Mouse (Mus musculus) hindbrain, embryonic 15.5 days (tissue): Measurements from ENCODE around the gene Spen. TPM values are rescaled to one million over a fixed set of nuclear protein-coding genes. Genes with fewer than 3 reads are reported as not detected.
A peak's percentile ranks its signal among the peaks of the same experiment; 100 is the strongest.
"Not testable (repeated sequence)": the region's sequence is repeated elsewhere in the genome, so short reads cannot be mapped to it uniquely, and the experiment has no call there.

Experiments used
- ATAC-seq: fragments of 200-750 bp; cut with Nextera tagmentation; 2 replicates; pipeline ENCODE4 v1.8.0; 2017; ENCODE audit warnings: low read depth, moderate number of reproducible peaks, moderate TSS enrichment; ENCODE audit not compliant: low FRiP score
- H3K27ac ChIP-seq: fragments of 300-500 bp; sonication (generic); replicated peaks from 2 replicates; pipeline ENCODE4 v1.5.1; 2015; ENCODE audit warnings: mild to moderate bottlenecking, inconsistent platforms
- H3K27me3 ChIP-seq: fragments of 300-500 bp; sonication (generic); 2 replicates; pipeline ENCODE4 v1.6.1; 2015; ENCODE audit warnings: control low read depth, inconsistent platforms
- H3K36me3 ChIP-seq: fragments of 300-500 bp; sonication (generic); 2 replicates; pipeline ENCODE4 v1.6.1; 2015; ENCODE audit warnings: control low read depth, inconsistent platforms
- H3K4me1 ChIP-seq: fragments of 300-500 bp; sonication (generic); replicated peaks from 2 replicates; pipeline ENCODE4 v1.6.1; 2015; ENCODE audit warnings: control low read depth, inconsistent platforms
- H3K4me2 ChIP-seq: fragments of 300-500 bp; sonication (generic); 2 replicates; pipeline ENCODE4 v1.6.1; 2015; ENCODE audit warnings: moderate library complexity, mild to moderate bottlenecking, inconsistent platforms
- H3K4me3 ChIP-seq: fragments of 300-500 bp; sonication (generic); 2 replicates; pipeline ENCODE4 v1.5.1; 2015; ENCODE audit warnings: mild to moderate bottlenecking, inconsistent platforms
- H3K9ac ChIP-seq: fragments of 300-500 bp; sonication (generic); 2 replicates; pipeline ENCODE4 v1.6.1; 2015; ENCODE audit warnings: inconsistent platforms
- H3K9me3 ChIP-seq: fragments of 300-500 bp; sonication (generic); 2 replicates; pipeline ENCODE4 v1.6.1; 2016; ENCODE audit warnings: control low read depth, inconsistent platforms
- WGBS: fragments of 180-500 bp; shearing (Covaris S2); methylation state at CpG from one replicate; pipeline ENCODE4 v1.1.7; 2015; 5-methylcytosine and 5-hydroxymethylcytosine counted together
- polyA plus RNA-seq: library from polyadenylated mRNA; unstranded; fragments of >200 nt; fragmentation: Nextera tagmentation; extraction: Ambion mirVana; gene quantifications from 2 replicates; pipeline ENCODE4 v1.2.1, GENCODE M21; 2015

The Spen gene
- polyA plus RNA-seq, 1 experiment from 2014 or later: 17.1 TPM

DNA sequence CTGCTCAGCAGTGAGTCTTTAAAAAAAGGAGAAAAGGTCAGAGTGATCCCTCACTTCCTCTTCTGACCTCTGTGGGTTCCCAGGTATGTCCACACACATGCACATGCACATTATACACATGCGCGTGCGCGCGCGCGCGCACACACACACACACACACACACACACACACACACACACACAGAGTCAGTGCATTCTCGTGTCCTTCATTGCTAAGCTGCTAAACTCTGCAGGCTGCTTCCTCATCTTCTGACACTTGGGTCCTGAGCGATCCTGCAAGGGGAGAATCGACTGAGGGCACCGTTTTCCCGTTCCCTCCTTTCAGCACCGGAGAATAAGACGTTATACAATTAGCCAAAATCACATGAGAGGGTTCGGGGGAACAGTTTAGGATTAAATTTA lies 20.3 kb upstream of the Spen start:
- no peaks in the 10 kb centered on the region for H3K27me3 ChIP-seq

DNA sequence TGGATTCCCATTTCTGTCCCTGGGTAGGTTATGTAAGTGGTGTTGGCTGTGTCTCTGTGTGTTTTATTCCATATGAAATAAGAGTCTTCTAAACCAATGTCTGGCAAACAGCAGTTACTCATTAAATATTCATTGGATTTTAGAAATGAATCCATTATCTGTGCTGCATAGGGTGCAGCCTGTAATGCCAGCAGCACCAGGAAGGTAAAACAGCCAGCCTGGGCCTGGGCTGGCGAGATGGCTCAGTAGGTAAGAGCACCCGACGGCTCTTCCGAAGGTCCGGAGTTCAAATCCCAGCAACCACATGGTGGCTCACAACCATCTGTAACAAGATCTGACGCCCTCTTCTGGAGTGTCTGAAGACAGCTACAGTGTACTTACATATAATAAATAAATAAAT lies 17.8 kb upstream of the Spen start:
- 61% methylated on average over 6 of the region's 6 CpGs for WGBS
- H3K4me2 ChIP-seq, H3K9me3 ChIP-seq, H3K27ac ChIP-seq, H3K27me3 ChIP-seq, H3K4me3 ChIP-seq, ATAC-seq, H3K36me3 ChIP-seq, H3K9ac ChIP-seq: not testable (repeated sequence)
- peaks cover 23% of the 10 kb centered on the region for H3K4me1 ChIP-seq

More for the DNA sequence above, 20.3 kb upstream of the Spen start:
- no peaks in the 10 kb centered on the region for H3K36me3 ChIP-seq
- H3K9ac ChIP-seq: peak overlapping the region; percentile 14
- H3K4me1 ChIP-seq: peaks cover 23% of the 10 kb centered on the region
- WGBS: 22% methylated on average over 16 of the region's 16 CpGs
- H3K9me3 ChIP-seq: no peaks in the 10 kb centered on the region
- peak overlapping the region; percentile 79 for H3K4me2 ChIP-seq
- peak; percentile 10; the same call in 1 of the 2 replicates for ATAC-seq
- H3K4me3 ChIP-seq: peak overlapping the region; percentile 36
- H3K27ac ChIP-seq: peak overlapping the region; percentile 90

- not testable (repeated sequence) for H3K27ac ChIP-seq, ATAC-seq, H3K9ac ChIP-seq, H3K9me3 ChIP-seq, H3K27me3 ChIP-seq, H3K4me2 ChIP-seq, H3K4me3 ChIP-seq, H3K36me3 ChIP-seq
- WGBS: 93% methylated on average over 8 of the region's 9 CpGs
- peaks cover 15% of the 10 kb centered on the region for H3K4me1 ChIP-seq
Measured at GRCm38 (mm10) chr4:141554255-141554865, 16.0 kb upstream of the Spen start.

GRCm38 (mm10) chr4:141552484-141552883 lies 14.1 kb upstream of the Spen start:
- no peak; the same call in 1 of the 2 replicates for ATAC-seq
- WGBS: 56% methylated on average over 2 of the region's 2 CpGs
- Histone ChIP-seq H3K4me2 (no peak overlapping the region), H3K27me3 (no peaks in the 10 kb centered on the region), H3K9me3 (no peaks in the 10 kb centered on the region), H3K4me3 (no peak overlapping the region), H3K9ac (no peak overlapping the region), H3K4me1 (peaks cover 18% of the 10 kb centered on the region), H3K27ac (no peak overlapping the region), H3K36me3 (no peaks in the 10 kb centered on the region)

GRCm38 (mm10) chr4:141547299-141547698 lies 8.9 kb upstream of the Spen start:
- ATAC-seq: no peak
- Histone ChIP-seq H3K36me3 (no peaks in the 10 kb centered on the region), H3K4me3 (peak overlapping the region; percentile 60), H3K27ac (peak overlapping the region; percentile 100), H3K4me1 (peaks cover 29% of the 10 kb centered on the region), H3K27me3 (no peaks in the 10 kb centered on the region), H3K9me3 (no peaks in the 10 kb centered on the region), H3K9ac (peak overlapping the region; percentile 93), H3K4me2 (peak overlapping the region; percentile 98)
- WGBS: 14% methylated on average over 9 of the region's 9 CpGs

GRCm38 (mm10) chr4:141546334-141547200 lies 8.2 kb upstream of the Spen start:
- peak; percentile 83 for ATAC-seq
- H3K4me1 ChIP-seq: peaks cover 36% of the 10 kb centered on the region
- H3K4me3 ChIP-seq: peak overlapping the region; percentile 60
- H3K36me3 ChIP-seq: no peaks in the 10 kb centered on the region
- peak overlapping the region; percentile 98 for H3K4me2 ChIP-seq
- no peaks in the 10 kb centered on the region for H3K27me3 ChIP-seq
- WGBS: under 1% methylated on average over 88 of the region's 98 CpGs
- H3K27ac ChIP-seq: peak overlapping the region; percentile 100
- no peaks in the 10 kb centered on the region for H3K9me3 ChIP-seq
- H3K9ac ChIP-seq: peak overlapping the region; percentile 93

GRCm38 (mm10) chr4:141545743-141546333 lies 7.4 kb upstream of the Spen start:
- H3K27me3 ChIP-seq: no peaks in the 10 kb centered on the region
- ATAC-seq: peak; percentile 86
- peak overlapping the region; percentile 60 for H3K4me3 ChIP-seq
- peaks cover 39% of the 10 kb centered on the region for H3K4me1 ChIP-seq
- peak overlapping the region; percentile 93 for H3K9ac ChIP-seq
- under 1% methylated on average over 46 of the region's 56 CpGs for whole genome bisulfite sequencing
- H3K36me3 ChIP-seq: no peaks in the 10 kb centered on the region
- H3K27ac ChIP-seq: peak overlapping the region; percentile 100
- no peaks in the 10 kb centered on the region for H3K9me3 ChIP-seq
- peak overlapping the region; percentile 98 for H3K4me2 ChIP-seq

DNA sequence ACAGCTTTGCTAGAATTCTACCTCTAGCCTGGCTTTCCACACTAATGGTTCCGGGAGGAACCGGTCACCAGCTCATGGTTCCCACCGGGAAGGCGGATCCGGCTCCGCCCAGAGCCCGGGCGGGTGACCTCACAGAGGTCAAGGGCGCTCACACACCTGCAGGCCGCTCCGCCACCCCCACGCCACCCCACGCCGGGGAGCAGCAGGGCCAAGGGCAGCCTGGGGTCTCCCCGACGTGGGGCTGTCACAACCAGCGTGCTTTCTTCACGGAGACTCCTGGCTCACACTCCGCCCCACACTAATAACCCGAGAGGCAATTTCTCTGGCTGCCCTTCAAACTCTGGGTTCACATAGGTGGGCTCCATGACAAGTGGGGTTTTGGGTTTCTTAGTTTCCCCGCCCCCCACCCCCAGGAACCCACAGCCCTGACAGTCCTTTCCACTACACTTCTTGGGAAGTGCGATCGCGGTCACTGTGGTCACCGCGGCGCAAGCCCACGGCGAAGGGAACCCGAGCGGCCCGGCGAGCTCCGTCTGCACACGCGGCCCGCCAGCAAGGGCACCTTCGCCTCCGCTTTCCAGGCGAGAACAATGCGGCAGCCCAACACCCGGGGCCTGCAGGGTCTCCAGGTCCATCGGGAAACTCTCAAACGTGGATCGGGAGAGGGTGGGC lies 6.8 kb upstream of the Spen start:
- Histone ChIP-seq H3K27ac (peak overlapping the region; percentile 100), H3K4me2 (peak overlapping the region; percentile 98), H3K27me3 (no peaks in the 10 kb centered on the region), H3K4me1 (peaks cover 39% of the 10 kb centered on the region), H3K9me3 (no peaks in the 10 kb centered on the region), H3K9ac (peak overlapping the region; percentile 85), H3K36me3 (no peaks in the 10 kb centered on the region), H3K4me3 (peak overlapping the region; percentile 60)
- ATAC-seq: peak; percentile 63
- under 1% methylated on average over 45 of the region's 45 CpGs for WGBS

DNA sequence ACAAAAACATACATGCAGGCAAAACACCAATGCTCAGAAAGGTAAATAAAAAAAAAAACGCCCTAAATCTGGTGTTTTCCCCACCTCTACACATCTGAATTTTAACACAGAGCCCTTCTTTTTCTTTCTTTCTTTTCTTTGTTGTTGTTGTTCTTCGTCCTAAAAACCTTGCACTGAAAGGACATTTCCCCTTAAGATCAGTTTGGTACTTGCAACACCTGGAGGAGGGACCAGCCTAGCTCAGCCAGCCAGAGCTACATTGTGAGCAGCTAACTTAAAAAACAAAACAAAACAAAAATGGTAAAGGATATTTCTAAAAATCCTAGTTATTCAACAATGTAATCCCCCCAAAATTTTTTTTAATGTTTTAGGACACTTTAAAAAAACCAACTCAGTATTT lies 6.1 kb upstream of the Spen start:
- Histone ChIP-seq H3K27me3 (no peaks in the 10 kb centered on the region), H3K4me1 (peaks cover 40% of the 10 kb centered on the region), H3K36me3 (no peaks in the 10 kb centered on the region), H3K9ac (no peak overlapping the region), H3K4me2 (peak overlapping the region; percentile 98), H3K4me3 (peak overlapping the region; percentile 60), H3K27ac (peak overlapping the region; percentile 100), H3K9me3 (no peaks in the 10 kb centered on the region)
- ATAC-seq: no peak
- WGBS: 45% methylated on average over 2 of the region's 2 CpGs

GRCm38 (mm10) chr4:141543593-141543992 lies 5.2 kb upstream of the Spen start:
- Histone ChIP-seq H3K36me3 (no peaks in the 10 kb centered on the region), H3K9me3 (no peaks in the 10 kb centered on the region), H3K27ac (no peak overlapping the region), H3K4me2 (no peak overlapping the region), H3K4me1 (peaks cover 38% of the 10 kb centered on the region), H3K9ac (no peak overlapping the region), H3K4me3 (no peak overlapping the region), H3K27me3 (no peaks in the 10 kb centered on the region)
- 84% methylated on average over 3 of the region's 3 CpGs for WGBS
- no peak for ATAC-seq

- Histone ChIP-seq H3K36me3 (no peaks in the 10 kb centered on the region), H3K27me3 (no peaks in the 10 kb centered on the region), H3K9ac (no peak overlapping the region), H3K4me2 (no peak overlapping the region; the same call in 1 of the 2 replicates), H3K27ac (peak overlapping the region; percentile 40; the same call in 1 of the 2 replicates), H3K4me3 (no peak overlapping the region), H3K9me3 (no peaks in the 10 kb centered on the region), H3K4me1 (peaks cover 24% of the 10 kb centered on the region)
- WGBS: 14% methylated on average over 7 of the region's 7 CpGs
- ATAC-seq: no peak
Measured at GRCm38 (mm10) chr4:141541851-141542250, 3.5 kb upstream of the Spen start.
